Mouse (Mus musculus) limb, embryonic 10.5 days (tissue): ENCODE measurements at regions not wholly inside any gene's neighbourhood (a gene's known extent, or its start where the extent isn't known, plus 50 kb on each side); places are given as distances from the start of the nearest gene placed in this dataset.

Source experiments
- DNase-seq: peaks from one replicate; pipeline ENCODE4 v3.0.0-alpha.2; 2017; ENCODE audit warnings: low spot score
- H3K27ac ChIP-seq: fragments of 300-500 bp; sonication (generic); 2 replicates; pipeline ENCODE4 v1.5.1; 2016; ENCODE audit warnings: mild to moderate bottlenecking
- H3K27me3 ChIP-seq: fragments of 300-500 bp; sonication (generic); 2 replicates; pipeline ENCODE4 v1.6.1; 2016; ENCODE audit warnings: low read depth, mild to moderate bottlenecking; ENCODE audit not compliant: poor library complexity, severe bottlenecking
- H3K36me3 ChIP-seq: fragments of 300-500 bp; sonication (generic); 2 replicates; pipeline ENCODE4 v1.6.1; 2016; ENCODE audit warnings: mild to moderate bottlenecking, moderate library complexity
- H3K4me1 ChIP-seq: fragments of 300-500 bp; sonication (generic); 2 replicates; pipeline ENCODE4 v1.6.1; 2016
- H3K4me3 ChIP-seq: fragments of 300-500 bp; sonication (generic); 2 replicates; pipeline ENCODE4 v1.5.1; 2016; ENCODE audit warnings: mild to moderate bottlenecking, moderate library complexity
- H3K9me3 ChIP-seq: fragments of 300-500 bp; sonication (generic); replicated peaks from 2 replicates; pipeline ENCODE4 v1.6.1; 2016; ENCODE audit warnings: mild to moderate bottlenecking
- WGBS: fragments of 180-500 bp; shearing (Covaris S2); methylation state at CpG from one replicate; pipeline ENCODE4 v1.1.7; 2016; 5-methylcytosine and 5-hydroxymethylcytosine counted together

GRCm38 (mm10) chr11:17442133-17442532 is 184.8 kb downstream of the C1d start:
- Histone ChIP-seq H3K4me3 (no peak overlapping the region), H3K27me3 (peaks cover 76% of the 10 kb centered on the region), H3K36me3 (no peaks in the 10 kb centered on the region), H3K4me1 (peaks cover 21% of the 10 kb centered on the region), H3K9me3 (no peaks in the 10 kb centered on the region), H3K27ac (no peak overlapping the region)
- DNase-seq, result no peak
- WGBS, result 31% methylated on average over 4 of the region's 4 CpGs

DNA sequence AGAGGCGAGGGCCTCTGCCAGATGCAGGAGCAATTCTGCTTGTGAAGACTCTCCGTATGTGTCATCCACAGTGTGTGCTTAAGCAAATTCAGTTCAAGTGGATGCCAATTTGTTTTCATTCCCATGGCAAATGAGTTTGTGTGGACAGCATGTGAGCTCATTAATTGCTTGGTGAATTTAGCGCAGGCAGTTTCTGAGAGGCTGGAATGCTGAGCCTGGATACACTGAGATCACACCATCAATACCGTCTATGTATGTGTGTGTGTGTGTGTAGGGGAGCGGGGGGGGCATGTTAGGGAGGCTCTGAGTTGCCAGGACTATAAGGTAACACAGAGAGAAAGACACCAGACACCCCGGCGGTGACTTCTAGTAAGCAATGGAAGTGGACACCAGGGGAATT is 191.9 kb downstream of the C1d start:
- Histone ChIP-seq H3K27me3 (peaks cover 82% of the 10 kb centered on the region), H3K4me1 (peaks cover 36% of the 10 kb centered on the region), H3K27ac (0 out of 2 replicates have a peak overlapping the region, but pooled peaks have one; percentile 20), H3K36me3 (no peaks in the 10 kb centered on the region), H3K4me3 (no peak overlapping the region), H3K9me3 (no peaks in the 10 kb centered on the region)
- no peak for DNase-seq
- WGBS, result 71% methylated on average over 7 of the region's 7 CpGs

DNA sequence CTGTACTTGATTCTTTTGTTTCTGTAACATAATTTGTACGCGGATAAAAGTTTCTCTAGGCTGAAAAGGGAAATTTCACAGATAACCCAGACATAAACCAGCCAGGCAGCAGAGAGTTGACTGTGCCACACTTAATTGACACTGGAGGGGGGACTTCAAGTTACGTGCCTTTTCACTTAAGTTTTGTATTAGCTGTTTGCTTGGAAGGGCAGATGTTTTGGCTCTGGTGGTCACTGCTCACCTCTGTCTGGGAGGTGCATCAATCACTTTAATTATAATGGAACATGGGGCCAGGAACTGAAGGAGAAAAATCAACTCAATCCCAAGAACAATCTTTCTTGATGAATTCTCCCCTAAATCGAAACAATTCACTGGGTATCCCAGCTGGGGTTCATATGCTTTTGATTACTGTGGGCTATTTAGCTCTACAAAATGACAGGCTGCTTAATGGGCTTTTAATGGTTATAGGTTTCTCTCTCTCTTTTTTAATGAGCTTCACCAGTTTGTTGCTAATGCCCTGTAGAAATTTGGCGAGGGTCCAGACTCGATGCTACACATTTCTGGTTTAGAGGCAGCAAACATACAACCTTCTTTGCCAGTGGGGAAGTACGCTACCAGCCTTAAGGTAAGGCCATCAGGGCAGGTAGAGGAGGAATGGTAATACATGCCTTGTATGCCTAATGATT is 193.1 kb downstream of the C1d start:
- H3K27me3 ChIP-seq, result peaks cover 82% of the 10 kb centered on the region
- 19% methylated on average over 7 of the region's 7 CpGs for WGBS
- no peaks in the 10 kb centered on the region for H3K9me3 ChIP-seq
- DNase-seq, result peak; percentile 53
- no peak overlapping the region for H3K4me3 ChIP-seq
- H3K27ac ChIP-seq, result peak overlapping the region; percentile 66
- H3K4me1 ChIP-seq, result peaks cover 36% of the 10 kb centered on the region
- no peaks in the 10 kb centered on the region for H3K36me3 ChIP-seq

DNA sequence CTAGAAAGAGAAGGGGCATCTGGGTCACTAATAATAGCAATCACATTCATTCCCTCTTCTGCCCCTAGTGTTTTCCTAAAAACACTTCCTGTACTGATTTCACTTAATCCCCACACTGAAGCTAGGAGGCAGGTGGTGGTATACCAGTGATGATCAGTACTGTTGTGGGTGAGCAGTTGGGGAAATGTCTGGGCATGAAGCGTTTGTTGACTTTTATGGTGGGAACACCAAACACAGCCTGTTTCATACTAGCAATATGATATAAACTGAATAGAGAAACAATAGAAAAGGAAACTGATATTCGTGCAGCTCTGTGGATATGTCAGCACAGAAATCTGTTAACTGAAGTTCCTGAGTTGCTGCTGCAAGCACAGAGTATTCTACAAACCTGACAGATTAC is 194.1 kb downstream of the C1d start:
- peaks cover 81% of the 10 kb centered on the region for H3K27me3 ChIP-seq
- peaks cover 36% of the 10 kb centered on the region for H3K4me1 ChIP-seq
- H3K36me3 ChIP-seq, result no peaks in the 10 kb centered on the region
- no peaks in the 10 kb centered on the region for H3K9me3 ChIP-seq
- H3K4me3 ChIP-seq, result no peak overlapping the region
- no peak for DNase-seq
- whole genome bisulfite sequencing, result 86% methylated on average over 2 of the region's 2 CpGs
- H3K27ac ChIP-seq, result no peak overlapping the region

- DNase-seq, result no peak
- Histone ChIP-seq H3K27ac (no peak overlapping the region), H3K4me3 (no peak overlapping the region), H3K4me1 (peaks cover 31% of the 10 kb centered on the region), H3K36me3 (no peaks in the 10 kb centered on the region), H3K27me3 (peaks cover 80% of the 10 kb centered on the region), H3K9me3 (no peaks in the 10 kb centered on the region)
- WGBS, result 70% methylated on average over 9 of the region's 9 CpGs
These were observed 196.2 kb downstream of the C1d start for GRCm38 (mm10) chr11:17453530-17453929.

DNA sequence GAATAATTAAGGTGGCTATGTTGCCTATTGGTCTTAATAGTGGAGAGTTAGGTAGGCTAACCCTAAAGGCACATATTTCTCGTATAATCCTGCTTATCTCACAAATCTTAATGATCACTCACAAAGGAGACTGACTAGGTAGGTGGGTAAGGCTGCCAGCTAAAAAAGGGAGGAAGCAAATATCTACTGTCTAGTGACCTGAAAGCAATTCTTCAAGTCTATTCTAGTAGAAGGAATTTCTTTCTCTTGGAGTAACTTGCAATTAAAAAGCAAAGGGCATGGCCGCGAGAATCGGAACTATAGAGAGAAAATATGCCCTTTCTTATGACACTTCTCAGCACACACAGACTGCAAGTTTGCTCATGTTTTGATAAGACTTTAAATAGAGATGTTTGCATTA is 201.6 kb downstream of the C1d start:
- no peaks in the 10 kb centered on the region for H3K9me3 ChIP-seq
- no peaks in the 10 kb centered on the region for H3K36me3 ChIP-seq
- DNase-seq, result no peak
- H3K27ac ChIP-seq, result no peak overlapping the region
- WGBS, result 79% methylated on average over 4 of the region's 4 CpGs
- H3K27me3 ChIP-seq, result peaks cover 74% of the 10 kb centered on the region
- no peak overlapping the region for H3K4me3 ChIP-seq
- H3K4me1 ChIP-seq, result peaks cover 11% of the 10 kb centered on the region

DNA sequence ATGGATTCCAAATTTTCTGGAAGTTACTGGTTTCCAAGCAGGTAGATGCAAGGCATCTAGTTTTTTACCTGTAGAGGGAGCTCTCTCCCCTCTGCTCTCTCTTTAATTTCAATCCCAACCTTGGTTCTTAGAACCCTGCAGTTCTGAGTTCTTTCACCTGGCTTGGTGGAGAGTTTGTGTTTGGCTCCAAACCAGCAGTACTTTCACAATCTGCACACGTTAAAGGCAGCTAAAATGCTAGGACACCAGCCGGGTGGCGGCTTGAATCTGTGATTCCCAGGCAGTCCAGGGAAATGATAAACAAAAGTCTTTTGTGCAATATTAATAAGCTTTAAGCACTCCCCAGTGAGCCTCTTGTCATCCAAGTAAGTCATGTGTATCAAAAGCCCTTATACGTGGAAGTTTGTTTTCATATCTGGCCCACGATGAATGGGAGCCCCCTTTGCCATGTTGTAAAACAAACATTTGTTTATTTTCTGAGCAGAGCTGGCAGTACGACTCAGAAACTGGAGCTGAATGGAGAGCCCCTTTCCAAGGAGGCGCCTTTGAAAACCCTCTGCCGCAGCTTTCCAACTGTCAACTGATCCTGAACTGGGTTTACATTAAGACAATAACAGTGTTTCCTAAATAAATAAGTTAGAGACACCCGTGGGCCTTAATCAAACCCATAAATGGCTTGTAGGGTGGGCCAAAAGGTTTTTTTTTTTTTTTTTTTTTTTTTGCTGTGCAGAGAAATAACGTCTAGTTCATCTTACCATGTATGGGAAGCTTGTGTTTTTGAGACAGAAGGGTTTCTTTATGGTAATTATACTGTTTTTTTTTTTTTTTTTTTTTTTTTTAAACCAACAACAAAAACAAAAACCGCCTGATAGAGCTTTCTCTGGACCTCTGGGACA is 202.9 kb downstream of the C1d start:
- peaks cover 64% of the 10 kb centered on the region for H3K27me3 ChIP-seq
- peaks cover 13% of the 10 kb centered on the region for H3K4me1 ChIP-seq
- no peak for DNase-seq
- no peaks in the 10 kb centered on the region for H3K36me3 ChIP-seq
- peak overlapping the region; percentile 61; the same call in 1 of the 2 replicates for H3K27ac ChIP-seq
- 33% methylated on average over 11 of the region's 11 CpGs for WGBS
- no peak overlapping the region; the same call in 1 of the 2 replicates for H3K4me3 ChIP-seq
- no peaks in the 10 kb centered on the region for H3K9me3 ChIP-seq

- Histone ChIP-seq H3K27ac (peak overlapping the region; percentile 61), H3K36me3 (no peaks in the 10 kb centered on the region), H3K4me1 (peaks cover 15% of the 10 kb centered on the region), H3K9me3 (no peaks in the 10 kb centered on the region), H3K27me3 (peaks cover 58% of the 10 kb centered on the region), H3K4me3 (no peak overlapping the region; the same call in 1 of the 2 replicates)
- DNase-seq, result peak; percentile 48
- WGBS, result 18% methylated on average over 13 of the region's 13 CpGs
These were observed 203.5 kb downstream of the C1d start for GRCm38 (mm10) chr11:17460920-17461279.

DNA sequence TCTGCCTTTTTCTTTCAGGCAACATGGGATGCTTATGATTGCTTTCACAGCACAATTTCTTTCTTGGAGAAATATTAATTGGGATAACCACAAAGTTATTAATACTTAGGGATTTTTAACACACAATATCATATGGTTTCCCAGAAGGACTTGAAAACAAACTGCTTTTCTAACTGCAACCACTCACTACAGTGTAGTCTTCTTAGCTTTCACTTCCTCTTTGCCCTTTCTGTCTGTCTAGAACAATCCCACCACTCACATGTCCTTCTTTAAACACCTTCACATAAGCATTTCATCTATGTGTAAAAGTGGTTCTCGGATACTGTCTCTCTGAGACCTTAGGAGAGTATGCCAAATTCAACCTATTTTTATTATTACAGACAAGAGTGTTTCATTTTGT is 204.3 kb downstream of the C1d start:
- no peak for DNase-seq
- peaks cover 50% of the 10 kb centered on the region for H3K27me3 ChIP-seq

DNA sequence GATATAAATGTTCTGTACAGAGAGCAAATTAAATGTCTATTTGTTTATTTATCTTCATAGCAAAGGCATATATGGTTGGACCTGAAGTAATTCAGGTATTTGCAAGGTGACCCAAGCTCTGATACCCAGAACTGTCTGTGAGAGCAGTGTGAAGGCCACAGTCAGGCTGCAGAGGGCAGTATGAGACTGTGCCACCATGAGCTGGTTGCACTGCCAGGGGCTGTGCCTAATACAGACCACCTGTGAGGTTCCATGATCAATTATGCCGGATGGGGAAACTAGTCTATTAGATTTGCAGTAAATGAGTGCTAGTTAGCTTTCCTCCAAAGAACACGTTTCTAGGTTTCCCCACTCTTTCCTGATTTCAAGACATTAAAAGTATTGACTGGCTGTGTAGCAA is 207.5 kb downstream of the C1d start:
- peaks cover 15% of the 10 kb centered on the region for H3K4me1 ChIP-seq
- H3K27ac ChIP-seq, result no peak overlapping the region
- H3K9me3 ChIP-seq, result no peaks in the 10 kb centered on the region
- WGBS, result 18% methylated on average over 2 of the region's 2 CpGs
- peaks cover 25% of the 10 kb centered on the region; the same call in 1 of the 2 replicates for H3K27me3 ChIP-seq
- no peak overlapping the region for H3K4me3 ChIP-seq
- H3K36me3 ChIP-seq, result no peaks in the 10 kb centered on the region
- peak; percentile 64 for DNase-seq

More for the DNA sequence above, 204.3 kb downstream of the C1d start:
- Histone ChIP-seq H3K4me1 (peaks cover 15% of the 10 kb centered on the region), H3K4me3 (no peak overlapping the region), H3K36me3 (no peaks in the 10 kb centered on the region), H3K27ac (no peak overlapping the region), H3K9me3 (no peaks in the 10 kb centered on the region)
- 90% methylated on average over 1 of the region's 1 CpGs for WGBS

DNA sequence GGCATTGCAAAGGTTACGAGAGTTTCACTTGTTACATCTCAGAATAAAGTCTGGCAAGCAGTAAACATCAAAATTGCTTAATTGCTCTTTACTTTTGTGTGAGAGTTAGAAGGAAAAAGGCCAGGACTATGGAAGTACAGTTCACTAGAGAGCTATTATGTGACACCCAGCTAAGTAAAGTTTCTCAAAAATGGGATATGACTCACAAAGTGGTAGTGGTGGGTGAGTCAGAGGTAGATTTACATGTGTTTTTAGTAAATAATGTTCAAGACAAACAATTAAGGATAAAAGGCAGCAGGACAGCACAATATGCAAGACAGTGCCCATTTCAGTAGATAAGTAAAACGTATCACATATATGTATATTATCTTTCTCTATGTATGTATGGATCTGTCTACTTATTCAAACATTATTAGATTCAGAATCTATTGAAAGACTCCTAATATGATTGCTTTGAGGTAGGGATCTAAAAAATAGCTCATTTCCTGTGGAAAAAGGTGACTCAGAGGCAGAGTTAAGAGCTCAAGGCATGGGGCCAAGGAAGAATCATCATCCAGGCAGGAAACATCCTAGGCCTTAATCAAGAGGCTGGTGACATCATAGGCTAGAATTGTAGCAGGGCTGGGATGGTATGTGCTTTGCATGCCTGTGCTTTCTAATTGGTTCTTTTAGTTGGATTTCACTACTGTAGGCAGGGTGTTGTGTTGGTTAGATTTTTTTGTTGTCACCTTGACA is 211.2 kb downstream of the C1d start:
- DNase-seq, result no peak
- Histone ChIP-seq H3K4me1 (peaks cover 4% of the 10 kb centered on the region; the same call in 1 of the 2 replicates), H3K27ac (no peak overlapping the region), H3K36me3 (no peaks in the 10 kb centered on the region), H3K27me3 (peaks cover 6% of the 10 kb centered on the region; the same call in 1 of the 2 replicates), H3K9me3 (no peaks in the 10 kb centered on the region), H3K4me3 (no peak overlapping the region)
- WGBS, result 94% methylated on average over 2 of the region's 2 CpGs

- no peak overlapping the region for H3K4me3 ChIP-seq
- 85% methylated on average over 4 of the region's 4 CpGs for WGBS
- no peak overlapping the region for H3K27ac ChIP-seq
- no peaks in the 10 kb centered on the region for H3K36me3 ChIP-seq
- H3K27me3 ChIP-seq, result no peaks in the 10 kb centered on the region
- H3K9me3 ChIP-seq, result no peaks in the 10 kb centered on the region
- no peak for DNase-seq
- H3K4me1 ChIP-seq, result peaks cover 4% of the 10 kb centered on the region; the same call in 1 of the 2 replicates
These were observed 224.1 kb downstream of the C1d start for GRCm38 (mm10) chr11:17481436-17481996.
